Mouse (Mus musculus): Measurements from ENCODE around the gene Zdhhc17. TPM values are rescaled to one million over a fixed set of nuclear protein-coding genes. Genes with fewer than 3 reads are reported as not detected.

The Zdhhc17 gene
- polyA plus RNA-seq, 1 experiment, result 31.3 TPM

GRCm38 (mm10) chr10:111009113-111009640, 763 bp downstream of the Zdhhc17 start:
- H3K27ac ChIP-seq (ENCODE audit: insufficient read depth, low read length), result 0 out of 2 replicates have a peak overlapping the region, but pooled peaks have one; percentile 30
- peaks cover 9% of the 10 kb centered on the region; the same call in 1 of the 2 replicates for H3K27me3 ChIP-seq (ENCODE audit: control insufficient read depth, insufficient read depth, low read length, poor library complexity, severe bottlenecking)
- H3K9ac ChIP-seq (ENCODE audit: low read depth, poor library complexity, severe bottlenecking), result peak overlapping the region; percentile 94
- H3K4me3 ChIP-seq (ENCODE audit: low read depth, low read length), result peak overlapping the region; percentile 94
- peaks cover 7% of the 10 kb centered on the region for H3K9me3 ChIP-seq (replicated peaks; ENCODE audit: control insufficient read depth, insufficient read depth, low read length, poor library complexity, severe bottlenecking)
- no peak for TF ChIP-seq POLR2A (IDR thresholded peaks at IDR 0.05; ENCODE audit: insufficient read depth, low read length)
- TF ChIP-seq EP300 (IDR thresholded peaks at IDR 0.05; ENCODE audit: insufficient read depth, low read depth, low read length), result no peak
- no peak for TF ChIP-seq CTCF (IDR thresholded peaks at IDR 0.05; ENCODE audit: low read depth, low read length)
- no peaks in the 10 kb centered on the region for H3K36me3 ChIP-seq (ENCODE audit: control insufficient read depth, insufficient read depth, low read length, poor library complexity, severe bottlenecking)
- no peaks in the 10 kb centered on the region for H3K4me1 ChIP-seq (ENCODE audit: control insufficient read depth, insufficient read depth, low read length)

GRCm38 (mm10) chr10:111007687-111008086, 2.3 kb downstream of the Zdhhc17 start:
- no peak overlapping the region for H3K27ac ChIP-seq (ENCODE audit: insufficient read depth, low read length)
- H3K4me1 ChIP-seq (ENCODE audit: control insufficient read depth, insufficient read depth, low read length), result no peaks in the 10 kb centered on the region
- TF ChIP-seq CTCF (IDR thresholded peaks at IDR 0.05; ENCODE audit: low read depth, low read length) (no peak), EP300 (IDR thresholded peaks at IDR 0.05; ENCODE audit: insufficient read depth, low read depth, low read length) (no peak), POLR2A (IDR thresholded peaks at IDR 0.05; ENCODE audit: insufficient read depth, low read length) (no peak)
- peaks cover 21% of the 10 kb centered on the region for H3K9me3 ChIP-seq (replicated peaks; ENCODE audit: control insufficient read depth, insufficient read depth, low read length, poor library complexity, severe bottlenecking)
- no peak overlapping the region for H3K9ac ChIP-seq (ENCODE audit: low read depth, poor library complexity, severe bottlenecking)
- H3K4me3 ChIP-seq (ENCODE audit: low read depth, low read length), result no peak overlapping the region
- peaks cover 9% of the 10 kb centered on the region; the same call in 1 of the 2 replicates for H3K27me3 ChIP-seq (ENCODE audit: control insufficient read depth, insufficient read depth, low read length, poor library complexity, severe bottlenecking)
- no peaks in the 10 kb centered on the region for H3K36me3 ChIP-seq (ENCODE audit: control insufficient read depth, insufficient read depth, low read length, poor library complexity, severe bottlenecking)

- peaks cover 2% of the 10 kb centered on the region; the same call in 1 of the 2 replicates for H3K27me3 ChIP-seq (ENCODE audit: control insufficient read depth, insufficient read depth, low read length, poor library complexity, severe bottlenecking)
- no peak overlapping the region for H3K27ac ChIP-seq (ENCODE audit: insufficient read depth, low read length)
- TF ChIP-seq CTCF (IDR thresholded peaks at IDR 0.05; ENCODE audit: low read depth, low read length) (no peak), EP300 (IDR thresholded peaks at IDR 0.05; ENCODE audit: insufficient read depth, low read depth, low read length) (no peak), POLR2A (IDR thresholded peaks at IDR 0.05; ENCODE audit: insufficient read depth, low read length) (no peak)
Observed at GRCm38 (mm10) chr10:111005611-111006488, 4.1 kb downstream of the Zdhhc17 start.

GRCm38 (mm10) chr10:111004220-111004619, 5.7 kb downstream of the Zdhhc17 start:
- H3K9ac ChIP-seq (ENCODE audit: low read depth, poor library complexity, severe bottlenecking), result no peak overlapping the region
- TF ChIP-seq CTCF (IDR thresholded peaks at IDR 0.05; ENCODE audit: low read depth, low read length) (no peak), POLR2A (IDR thresholded peaks at IDR 0.05; ENCODE audit: insufficient read depth, low read length) (no peak), EP300 (IDR thresholded peaks at IDR 0.05; ENCODE audit: insufficient read depth, low read depth, low read length) (no peak)
- no peaks in the 10 kb centered on the region for H3K4me1 ChIP-seq (ENCODE audit: control insufficient read depth, insufficient read depth, low read length)
- H3K27me3 ChIP-seq (ENCODE audit: control insufficient read depth, insufficient read depth, low read length, poor library complexity, severe bottlenecking), result no peaks in the 10 kb centered on the region
- H3K36me3 ChIP-seq (ENCODE audit: control insufficient read depth, insufficient read depth, low read length, poor library complexity, severe bottlenecking), result no peaks in the 10 kb centered on the region
- no peak overlapping the region for H3K4me3 ChIP-seq (ENCODE audit: low read depth, low read length)
- H3K27ac ChIP-seq (ENCODE audit: insufficient read depth, low read length), result no peak overlapping the region
- H3K9me3 ChIP-seq (replicated peaks; ENCODE audit: control insufficient read depth, insufficient read depth, low read length, poor library complexity, severe bottlenecking), result peaks cover 28% of the 10 kb centered on the region

More at GRCm38 (mm10) chr10:111005611-111006488, 4.1 kb downstream of the Zdhhc17 start:
- no peaks in the 10 kb centered on the region for H3K4me1 ChIP-seq (ENCODE audit: control insufficient read depth, insufficient read depth, low read length)
- no peak overlapping the region for H3K4me3 ChIP-seq (ENCODE audit: low read depth, low read length)
- H3K9ac ChIP-seq (ENCODE audit: low read depth, poor library complexity, severe bottlenecking), result no peak overlapping the region
- H3K9me3 ChIP-seq (replicated peaks; ENCODE audit: control insufficient read depth, insufficient read depth, low read length, poor library complexity, severe bottlenecking), result peaks cover 21% of the 10 kb centered on the region
- H3K36me3 ChIP-seq (ENCODE audit: control insufficient read depth, insufficient read depth, low read length, poor library complexity, severe bottlenecking), result no peaks in the 10 kb centered on the region

- TF ChIP-seq EP300 (IDR thresholded peaks at IDR 0.05; ENCODE audit: insufficient read depth, low read depth, low read length), result no peak
- TF ChIP-seq POLR2A (IDR thresholded peaks at IDR 0.05; ENCODE audit: insufficient read depth, low read length), result no peak
- no peak for TF ChIP-seq CTCF (IDR thresholded peaks at IDR 0.05; ENCODE audit: low read depth, low read length)
- Histone ChIP-seq H3K36me3 (ENCODE audit: control insufficient read depth, insufficient read depth, low read length, poor library complexity, severe bottlenecking) (no peaks in the 10 kb centered on the region), H3K4me1 (ENCODE audit: control insufficient read depth, insufficient read depth, low read length) (no peaks in the 10 kb centered on the region), H3K27ac (ENCODE audit: insufficient read depth, low read length) (no peak overlapping the region), H3K27me3 (ENCODE audit: control insufficient read depth, insufficient read depth, low read length, poor library complexity, severe bottlenecking) (no peaks in the 10 kb centered on the region), H3K4me3 (ENCODE audit: low read depth, low read length) (no peak overlapping the region), H3K9me3 (replicated peaks; ENCODE audit: control insufficient read depth, insufficient read depth, low read length, poor library complexity, severe bottlenecking) (peaks cover 40% of the 10 kb centered on the region), H3K9ac (ENCODE audit: low read depth, poor library complexity, severe bottlenecking) (no peak overlapping the region)
Observed at GRCm38 (mm10) chr10:110999201-110999600, 10.7 kb downstream of the Zdhhc17 start.

GRCm38 (mm10) chr10:110997180-110997579, 12.8 kb downstream of the Zdhhc17 start:
- Histone ChIP-seq H3K4me1 (ENCODE audit: control insufficient read depth, insufficient read depth, low read length) (no peaks in the 10 kb centered on the region), H3K36me3 (ENCODE audit: control insufficient read depth, insufficient read depth, low read length, poor library complexity, severe bottlenecking) (no peaks in the 10 kb centered on the region), H3K4me3 (ENCODE audit: low read depth, low read length) (no peak overlapping the region), H3K9me3 (replicated peaks; ENCODE audit: control insufficient read depth, insufficient read depth, low read length, poor library complexity, severe bottlenecking) (peaks cover 25% of the 10 kb centered on the region), H3K27me3 (ENCODE audit: control insufficient read depth, insufficient read depth, low read length, poor library complexity, severe bottlenecking) (no peaks in the 10 kb centered on the region), H3K27ac (ENCODE audit: insufficient read depth, low read length) (no peak overlapping the region), H3K9ac (ENCODE audit: low read depth, poor library complexity, severe bottlenecking) (no peak overlapping the region)
- TF ChIP-seq CTCF (IDR thresholded peaks at IDR 0.05; ENCODE audit: low read depth, low read length) (no peak), POLR2A (IDR thresholded peaks at IDR 0.05; ENCODE audit: insufficient read depth, low read length) (no peak), EP300 (IDR thresholded peaks at IDR 0.05; ENCODE audit: insufficient read depth, low read depth, low read length) (no peak)
